Mouse (Mus musculus) left cerebral cortex, adult 2 months (tissue): ENCODE results near the gene Adtrp. TPM values are rescaled to one million over a fixed set of nuclear protein-coding genes. Genes with fewer than 3 reads are reported as not detected.

Experiments used
- DNase-seq, 2 experiments: peaks; one replicate each; pipeline ENCODE4 v3.0.0; 2021 to 2022; ENCODE audit warnings: low spot score in 2 of 2, mixed read lengths in 1 of 2; ENCODE audit errors: extremely low spot score in 1 of 2
- H3K27ac ChIP-seq: fragments of 200-600 bp; 2 replicates; pipeline ENCODE4 v1.8.1; 2022
- H3K4me3 ChIP-seq: fragments of 200-600 bp; 2 replicates; pipeline ENCODE4 v1.8.1; 2022
- CTCF ChIP-seq: fragments of 200-600 bp; IDR thresholded peaks from 2 replicates; pipeline ENCODE4 v1.8.1; 2022; ENCODE audit warnings: antibody characterized with exemption, mild to moderate bottlenecking, moderate library complexity
- intact Hi-C: fragments of 180-260 bp; cut with DNase I; formaldehyde crosslinking; loops from one replicate; pipeline ENCODE4 v1.15.1; 2025
- total RNA-seq, 2 experiments: library from RNA; stranded (reverse); gene quantifications; 2 replicates each; pipeline ENCODE4 v1.2.3; 2021

Gene Adtrp
- total RNA-seq, 2 experiments from 2014 or later: not detected

DNA sequence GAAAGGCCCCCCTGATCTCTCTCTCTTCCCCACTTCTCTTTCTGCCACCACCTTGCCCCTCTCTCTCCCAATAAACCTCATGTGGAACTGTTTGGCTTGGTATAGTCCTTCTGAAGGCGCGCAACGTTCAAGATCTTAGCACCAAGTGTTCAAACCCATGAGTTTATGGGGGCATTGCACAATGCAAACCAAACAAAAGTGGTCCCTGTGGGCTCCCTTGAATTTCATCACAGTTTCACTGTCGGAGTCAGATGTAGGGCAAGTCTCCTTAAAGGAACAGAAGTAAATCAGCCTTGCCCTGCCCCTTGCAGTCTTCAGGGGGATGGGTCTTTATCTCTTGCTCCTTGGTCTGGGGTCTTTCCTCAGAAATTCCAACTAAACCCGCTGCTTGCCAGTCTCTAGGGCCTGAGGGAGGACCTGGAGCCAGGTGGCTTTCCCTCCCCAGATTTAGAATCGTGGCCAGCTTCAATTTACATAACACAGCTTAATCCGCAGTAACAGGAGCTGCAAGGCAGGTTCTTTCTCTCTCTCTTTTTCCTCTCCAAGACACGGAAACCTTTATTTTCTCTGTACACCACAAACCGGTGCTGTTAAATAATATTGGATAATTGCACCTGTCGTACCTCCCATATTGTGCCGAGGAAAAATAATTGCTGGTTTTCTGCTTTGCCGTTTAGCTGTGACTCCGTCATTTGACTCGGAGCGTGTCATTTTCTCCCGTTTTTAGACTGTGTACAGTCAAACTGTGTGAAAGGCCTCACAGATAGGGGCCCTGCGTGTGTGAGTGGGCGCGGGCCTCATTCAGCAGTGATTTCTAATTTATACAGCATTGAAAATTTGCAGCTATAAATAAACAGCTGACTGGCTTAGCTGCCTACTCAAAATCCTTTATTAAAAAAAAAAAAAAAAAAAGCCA, 88.7 kb downstream of the Adtrp start:
- intact Hi-C loops: loop anchor here (2.0 kb wide), 1 partner anchor 64 kb away; no protein-coding TSS in a partner anchor

DNA sequence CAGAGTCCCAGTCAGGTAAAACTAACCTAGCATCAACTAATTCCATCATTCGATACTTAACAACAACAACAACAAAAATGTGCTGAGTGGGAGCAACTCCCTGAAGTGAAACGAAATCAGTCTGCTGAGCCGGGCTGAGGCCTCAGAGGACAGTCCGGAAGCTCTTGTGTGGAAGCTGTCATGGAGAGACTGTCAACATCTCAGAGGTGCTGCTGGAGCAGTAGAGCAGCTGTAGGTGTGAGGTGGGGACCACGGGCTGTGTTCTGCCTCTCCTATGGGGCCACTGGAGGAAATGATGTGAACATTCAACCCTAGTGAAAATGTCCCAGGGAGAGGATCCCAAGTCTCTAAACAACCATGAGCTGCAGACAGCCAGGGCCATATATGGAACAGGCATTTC, 94.4 kb downstream of the Adtrp start:
- intact Hi-C loops: no loop called here
- TF ChIP-seq CTCF: no peak
- Histone ChIP-seq H3K27ac (no peak overlapping the region), H3K4me3 (no peak overlapping the region)
- no peak for DNase-seq

More for the DNA sequence above, 88.7 kb downstream of the Adtrp start:
- DNase-seq: peak; percentile 45 to 61
- TF ChIP-seq CTCF: no peak
- peak overlapping the region; percentile 62 for H3K27ac ChIP-seq
- 0 out of 2 replicates have a peak overlapping the region, but pooled peaks have one; percentile 4 for H3K4me3 ChIP-seq

DNA sequence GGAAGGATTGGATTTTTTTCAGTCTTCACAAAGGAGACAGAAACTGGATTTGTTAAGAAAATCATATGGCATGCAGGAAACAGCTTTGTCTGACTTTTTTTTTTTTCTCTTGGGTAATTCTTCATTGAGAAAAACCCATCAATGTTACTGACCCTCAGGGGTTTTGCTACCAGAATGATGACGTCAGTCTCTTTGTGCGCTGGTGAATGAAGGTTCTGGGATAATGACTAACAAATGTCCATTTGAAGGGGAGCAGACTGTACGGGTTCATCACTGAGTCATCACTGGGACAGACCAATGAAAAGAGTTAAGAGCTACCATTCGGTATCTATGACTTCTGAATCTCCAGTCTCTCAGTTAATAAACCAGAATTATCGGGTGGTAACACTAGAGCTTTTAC, 97.0 kb downstream of the Adtrp start:
- DNase-seq: no peak
- Histone ChIP-seq H3K27ac (no peak overlapping the region), H3K4me3 (no peak overlapping the region)
- TF ChIP-seq CTCF: no peak
- intact Hi-C loops: no loop called here

DNA sequence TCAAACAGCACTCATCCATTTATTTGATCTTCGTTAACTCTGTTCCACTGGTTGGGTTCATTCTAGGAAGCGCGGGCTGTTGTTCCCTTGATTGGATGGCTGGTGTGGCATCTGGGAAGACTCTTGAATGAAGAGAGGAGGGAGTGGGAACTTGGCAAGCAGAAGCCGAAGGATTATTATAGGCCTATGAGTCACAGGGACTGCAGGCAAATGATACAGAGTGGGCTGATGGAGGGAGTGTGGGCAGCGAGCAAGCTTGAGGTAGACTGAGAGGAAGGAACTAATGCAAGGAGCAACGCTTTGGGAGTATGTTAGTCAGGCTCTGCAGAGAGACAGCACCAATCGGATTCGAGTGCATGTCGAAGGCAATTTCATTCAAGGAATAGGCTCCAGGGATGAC, 98.6 kb downstream of the Adtrp start:
- intact Hi-C loops: loop anchor here (1.0 to 5.0 kb wide), 5 partner anchors 30 to 353 kb away; no protein-coding TSS in a partner anchor
- peak; percentile 66 for DNase-seq
- no peak overlapping the region; the same call in 1 of the 2 replicates for H3K27ac ChIP-seq
- H3K4me3 ChIP-seq: no peak overlapping the region
- TF ChIP-seq CTCF: no peak

DNA sequence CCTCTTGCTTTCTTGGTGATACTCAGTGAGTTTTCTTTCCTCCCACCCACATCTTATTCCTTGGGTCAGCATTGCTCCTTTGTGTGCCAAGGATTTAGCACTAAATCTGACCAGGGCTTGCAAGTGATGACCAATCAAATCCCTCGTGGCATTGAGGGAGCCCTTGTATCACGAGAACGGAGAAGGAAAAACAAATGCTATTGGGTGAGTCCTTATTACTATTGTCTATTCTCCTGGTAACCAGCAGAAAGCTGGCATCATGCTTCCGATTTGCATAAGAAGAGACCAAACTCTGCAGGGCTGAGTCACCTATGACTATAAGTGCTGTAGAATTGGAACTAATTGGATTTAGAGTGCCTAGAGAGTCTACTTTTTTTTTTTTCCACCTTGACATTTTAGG, 99.8 kb downstream of the Adtrp start:
- intact Hi-C loops: loop anchor here (1.0 to 5.0 kb wide), 4 partner anchors 29 to 355 kb away; no protein-coding TSS in a partner anchor
- Histone ChIP-seq H3K4me3 (no peak overlapping the region), H3K27ac (peak overlapping the region; percentile 18; the same call in 1 of the 2 replicates)
- TF ChIP-seq CTCF: no peak
- no peak for DNase-seq

DNA sequence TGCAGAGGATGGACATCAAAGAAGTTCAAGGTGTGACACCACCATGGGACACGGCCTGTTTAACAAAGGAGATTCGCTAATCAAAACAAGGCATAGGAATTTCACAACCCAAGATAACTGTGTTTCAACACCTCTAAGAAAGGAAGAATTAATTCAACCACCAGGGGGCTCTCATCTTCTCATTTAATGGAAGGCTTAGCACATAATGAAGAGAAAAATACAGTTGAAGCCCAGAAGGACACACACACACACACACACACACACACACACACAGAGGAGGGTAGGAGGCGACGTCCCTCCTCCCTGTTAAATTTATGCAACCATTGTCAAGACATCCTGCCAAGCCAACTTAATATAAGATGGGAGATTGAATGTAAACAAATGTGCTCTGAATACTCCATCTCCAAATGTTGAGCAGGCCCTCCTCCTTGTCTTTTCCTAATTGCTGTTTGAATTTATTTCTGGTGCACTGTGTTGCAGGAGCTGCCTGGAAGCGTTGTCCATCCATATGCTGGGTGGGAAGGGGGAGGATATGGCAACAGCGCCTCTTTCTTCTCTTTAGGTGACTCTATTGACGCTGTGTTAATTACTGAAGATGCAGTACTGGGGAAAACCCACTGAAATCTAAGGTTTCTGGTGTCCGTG, 100.4 kb downstream of the Adtrp start:
- Histone ChIP-seq H3K27ac (no peak overlapping the region), H3K4me3 (no peak overlapping the region)
- DNase-seq: peak in 1 of 2 experiments; percentile 22
- TF ChIP-seq CTCF: peak; percentile 66
- intact Hi-C loops: loop anchor here (1.0 to 5.0 kb wide), 2 partner anchors 304 to 355 kb away; no protein-coding TSS in a partner anchor

DNA sequence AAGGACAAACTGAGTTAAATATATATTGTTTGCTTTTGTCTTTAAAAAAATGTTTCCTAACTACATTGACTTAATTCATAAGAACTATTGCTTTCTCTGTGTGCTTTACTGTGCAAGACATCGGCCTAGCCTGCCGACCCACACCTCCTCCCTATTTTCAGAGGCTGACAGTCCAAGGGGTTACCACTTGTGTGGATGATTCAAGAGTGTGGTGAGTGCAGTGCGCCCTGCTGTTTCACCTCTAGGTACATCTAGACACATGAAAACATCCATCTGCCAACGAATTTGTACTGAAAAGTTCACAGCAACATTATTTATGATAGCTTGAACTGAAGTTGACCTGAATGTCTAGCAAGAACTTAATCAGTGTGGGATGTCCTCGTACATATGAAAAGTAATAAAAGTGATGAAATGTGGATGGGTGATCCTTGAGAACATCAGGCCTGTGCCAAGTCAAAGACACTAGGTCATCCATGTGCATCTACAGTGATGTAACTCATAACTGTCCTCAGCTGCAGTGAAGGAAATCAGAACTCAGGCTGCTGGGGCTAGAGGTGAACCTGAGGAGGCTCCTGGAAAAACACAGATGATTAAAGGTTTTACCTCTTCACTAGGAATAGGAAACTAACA, 106.9 kb downstream of the Adtrp start:
- TF ChIP-seq CTCF: no peak
- Histone ChIP-seq H3K27ac (no peak overlapping the region), H3K4me3 (no peak overlapping the region)
- intact Hi-C loops: no loop called here
- DNase-seq: no peak

DNA sequence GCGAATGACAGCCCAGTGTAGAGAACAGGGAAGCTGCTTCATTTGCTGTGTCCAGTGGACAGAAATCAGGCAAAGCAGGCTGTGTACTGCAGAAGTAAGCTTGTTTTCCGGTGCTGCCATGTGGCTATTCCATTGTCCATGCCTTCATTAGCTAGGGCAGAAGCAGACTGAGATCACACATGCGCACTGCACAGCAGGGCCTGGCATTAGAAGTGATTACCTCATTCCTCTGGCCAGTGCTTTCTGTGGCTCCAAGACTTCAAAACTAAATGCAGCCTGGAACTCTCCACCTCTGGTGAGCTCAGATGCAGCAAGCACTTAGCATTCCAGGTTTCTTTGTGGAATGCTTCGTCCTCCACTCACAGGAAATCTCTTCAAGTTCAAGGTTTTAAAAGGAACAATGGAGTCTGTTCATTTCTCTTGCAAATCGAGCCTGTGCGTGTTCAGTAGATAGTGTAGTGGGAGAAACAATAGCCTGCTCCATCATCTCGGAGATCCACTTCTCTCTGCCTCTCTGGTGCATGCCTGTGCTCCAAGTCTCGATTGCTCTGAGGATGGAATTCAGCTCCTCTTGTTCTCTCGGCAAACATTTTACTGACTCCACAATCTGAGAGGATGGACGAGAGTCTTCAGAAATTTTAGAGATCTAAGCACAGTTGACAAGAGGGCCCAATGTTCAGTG, 109.7 kb downstream of the Adtrp start:
- Histone ChIP-seq H3K27ac (peak overlapping the region; percentile 24; the same call in 1 of the 2 replicates), H3K4me3 (no peak overlapping the region)
- no peak for DNase-seq
- intact Hi-C loops: no loop called here
- TF ChIP-seq CTCF: no peak

DNA sequence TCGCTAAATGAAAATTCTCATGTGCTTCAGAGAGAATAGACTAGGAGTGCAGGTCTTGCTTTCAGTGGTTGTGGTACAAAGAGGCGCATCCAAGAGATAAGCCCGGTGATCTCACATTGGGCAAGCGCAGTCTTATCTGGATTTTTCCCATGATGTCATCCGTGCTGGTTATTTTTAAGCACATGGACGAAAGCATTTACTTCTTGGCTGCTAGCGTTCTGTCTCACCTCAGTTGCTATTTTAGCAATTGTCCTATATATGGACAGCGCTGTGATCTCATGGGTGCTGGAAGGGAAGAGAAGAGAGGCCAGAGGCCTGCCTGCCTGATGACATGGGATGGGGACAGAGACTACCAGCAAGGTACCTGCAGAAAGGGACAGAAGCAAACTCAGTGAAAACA, 117.8 kb downstream of the Adtrp start:
- DNase-seq: no peak
- no peak for TF ChIP-seq CTCF
- intact Hi-C loops: no loop called here

DNA sequence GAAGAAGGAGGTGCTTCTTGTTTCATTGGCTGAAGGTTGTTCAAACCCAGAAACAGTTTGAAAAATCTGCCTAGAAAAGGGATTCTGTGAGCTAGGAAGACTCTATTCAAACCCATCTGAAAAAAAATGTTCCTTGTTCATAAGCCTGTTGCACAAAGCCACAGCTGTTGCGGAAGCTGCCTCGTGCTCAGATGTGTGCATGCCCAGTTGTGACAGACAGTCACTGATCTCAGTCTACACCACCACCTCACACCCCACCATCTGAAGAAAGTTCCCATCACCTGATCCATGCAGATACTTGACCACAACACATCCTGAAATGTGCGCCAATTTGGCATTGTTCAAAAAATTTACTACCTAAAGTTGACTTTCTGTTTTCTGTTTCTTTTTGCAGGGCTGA, 119.7 kb downstream of the Adtrp start:
- H3K27ac ChIP-seq: no peak overlapping the region
- no peak for DNase-seq
- no peak for TF ChIP-seq CTCF
- intact Hi-C loops: no loop called here
- no peak overlapping the region for H3K4me3 ChIP-seq

More for the DNA sequence above, 117.8 kb downstream of the Adtrp start:
- H3K4me3 ChIP-seq: no peak overlapping the region
- H3K27ac ChIP-seq: no peak overlapping the region

DNA sequence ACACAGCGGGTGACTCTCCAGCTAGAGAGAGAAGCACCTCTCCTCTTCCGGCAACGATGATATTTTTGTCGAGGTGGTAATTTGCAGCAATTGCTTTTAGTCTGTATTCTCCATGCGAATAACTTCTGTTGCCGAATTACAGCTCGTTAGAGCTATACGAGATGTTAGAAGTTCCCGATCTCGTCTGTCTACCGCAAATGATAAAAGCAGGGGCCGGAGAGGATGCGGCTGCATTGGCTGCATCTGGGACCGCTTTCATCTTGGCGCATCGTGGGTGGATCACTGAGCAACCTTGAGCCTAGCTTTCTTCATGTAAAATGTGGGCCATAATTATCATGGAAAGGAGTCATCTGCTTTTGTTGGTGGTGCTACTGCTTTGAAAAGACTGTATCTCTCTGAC, 128.2 kb downstream of the Adtrp start:
- Histone ChIP-seq H3K27ac (peak overlapping the region; percentile 54), H3K4me3 (no peak overlapping the region)
- DNase-seq: peak in 1 of 2 experiments; percentile 31
- TF ChIP-seq CTCF: no peak
- intact Hi-C loops: loop anchor here (2.0 kb wide), 2 partner anchors 29 to 333 kb away; partner anchors contain the start of gene Hivep1
